Mouse (Mus musculus): ENCODE results near the gene Prkar1b. TPM values are rescaled to one million over a fixed set of nuclear protein-coding genes. Genes with fewer than 3 reads are reported as not detected.

Gene Prkar1b
- total and polyA plus RNA-seq, 2 experiments: 0.22 to 0.37 TPM

DNA sequence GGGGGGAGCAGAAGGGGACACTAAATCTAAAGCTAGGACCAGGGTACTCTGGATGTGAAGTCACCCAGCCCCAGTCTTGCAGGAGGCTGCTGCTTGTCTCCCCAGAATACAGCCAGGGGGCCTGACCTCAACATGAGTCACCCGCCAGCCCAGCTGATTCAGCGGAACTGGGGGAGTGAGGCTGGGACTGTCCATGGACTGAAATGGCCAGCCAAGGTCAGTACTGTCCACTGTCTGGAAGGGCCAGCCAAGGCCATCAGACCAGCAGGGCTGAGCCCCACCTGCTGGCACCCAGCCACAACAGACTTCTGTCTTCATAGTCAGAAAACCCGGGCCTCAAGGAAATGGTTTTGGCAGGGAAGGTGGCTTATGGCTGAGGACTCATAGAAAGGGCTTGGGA is 134.7 kb downstream of the Prkar1b start:
- Histone ChIP-seq H3K27me3 (ENCODE audit: control insufficient read depth, insufficient read depth, low read length) (no peaks in the 10 kb centered on the region), H3K79me2 (ENCODE audit: control insufficient read depth, insufficient read depth, low read length) (no peaks in the 10 kb centered on the region), H3K9ac (ENCODE audit: low read depth, low read length) (no peak overlapping the region), H3K36me3 (ENCODE audit: control insufficient read depth, insufficient read depth, low read length) (no peaks in the 10 kb centered on the region), H3K4me1 (ENCODE audit: control insufficient read depth, insufficient read depth, low read length) (peaks cover 5% of the 10 kb centered on the region; the same call in 1 of the 2 replicates), H3K27ac (replicated peaks; ENCODE audit: insufficient read depth, low read depth, low read length) (peak overlapping the region; percentile 15; the same call in 1 of the 2 replicates), H3K4me3 (ENCODE audit: insufficient read depth, low read depth, low read length) (no peak overlapping the region)
- TF ChIP-seq CTCF (IDR thresholded peaks at IDR 0.05; ENCODE audit: low read depth, low read length) (no peak), POLR2A (IDR thresholded peaks at IDR 0.05; ENCODE audit: extremely low read depth, insufficient read depth, low read length) (no peak)
- 65% methylated on average over 3 of the region's 3 CpGs for WGBS
- peak; percentile 43 for DNase-seq (ENCODE audit: extremely low read depth, low read depth, low spot score)

GRCm38 (mm10) chr5:139010649-139011048 is 139.2 kb downstream of the Prkar1b start:
- no peak for DNase-seq (ENCODE audit: extremely low read depth, low read depth, low spot score)
- Histone ChIP-seq H3K27ac (replicated peaks; ENCODE audit: insufficient read depth, low read depth, low read length) (no peak overlapping the region), H3K4me3 (ENCODE audit: insufficient read depth, low read depth, low read length) (no peak overlapping the region), H3K4me1 (ENCODE audit: control insufficient read depth, insufficient read depth, low read length) (no peaks in the 10 kb centered on the region), H3K79me2 (ENCODE audit: control insufficient read depth, insufficient read depth, low read length) (no peaks in the 10 kb centered on the region), H3K9ac (ENCODE audit: low read depth, low read length) (no peak overlapping the region), H3K27me3 (ENCODE audit: control insufficient read depth, insufficient read depth, low read length) (no peaks in the 10 kb centered on the region), H3K36me3 (ENCODE audit: control insufficient read depth, insufficient read depth, low read length) (no peaks in the 10 kb centered on the region)
- TF ChIP-seq POLR2A (IDR thresholded peaks at IDR 0.05; ENCODE audit: extremely low read depth, insufficient read depth, low read length): no peak
- no peak for TF ChIP-seq CTCF (IDR thresholded peaks at IDR 0.05; ENCODE audit: low read depth, low read length)
- 86% methylated on average over 2 of the region's 2 CpGs for WGBS

GRCm38 (mm10) chr5:139007141-139007775 is 142.5 kb downstream of the Prkar1b start:
- Histone ChIP-seq H3K9ac (ENCODE audit: low read depth, low read length) (no peak overlapping the region), H3K36me3 (ENCODE audit: control insufficient read depth, insufficient read depth, low read length) (no peaks in the 10 kb centered on the region), H3K79me2 (ENCODE audit: control insufficient read depth, insufficient read depth, low read length) (no peaks in the 10 kb centered on the region), H3K27me3 (ENCODE audit: control insufficient read depth, insufficient read depth, low read length) (no peaks in the 10 kb centered on the region), H3K27ac (replicated peaks; ENCODE audit: insufficient read depth, low read depth, low read length) (no peak overlapping the region), H3K4me1 (ENCODE audit: control insufficient read depth, insufficient read depth, low read length) (no peaks in the 10 kb centered on the region), H3K4me3 (ENCODE audit: insufficient read depth, low read depth, low read length) (no peak overlapping the region)
- TF ChIP-seq CTCF (IDR thresholded peaks at IDR 0.05; ENCODE audit: low read depth, low read length) (peak; percentile 85), POLR2A (IDR thresholded peaks at IDR 0.05; ENCODE audit: extremely low read depth, insufficient read depth, low read length) (no peak)
- DNase-seq (ENCODE audit: extremely low read depth, low read depth, low spot score): peak; percentile 60
- WGBS: 42% methylated on average over 4 of the region's 4 CpGs

DNA sequence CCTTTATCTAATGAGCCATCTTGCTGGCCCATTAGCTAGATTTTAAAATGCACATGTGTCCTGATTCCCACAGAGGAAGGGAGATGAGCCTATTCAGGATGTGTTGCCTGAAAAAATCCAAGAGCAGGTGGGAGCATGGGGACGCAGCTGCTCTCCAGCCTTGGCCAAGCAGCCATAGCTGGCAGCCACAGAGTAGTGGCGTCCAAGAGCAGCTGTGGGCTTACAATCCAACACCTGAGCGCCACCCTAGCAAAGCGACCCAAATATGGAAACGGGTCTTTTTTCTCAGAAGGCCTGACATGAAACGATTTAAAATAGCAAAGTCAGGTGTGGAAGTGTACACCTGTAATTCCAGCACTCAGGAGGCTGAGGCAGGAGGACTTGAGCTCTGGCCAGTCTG is 145.2 kb downstream of the Prkar1b start:
- no peaks in the 10 kb centered on the region for H3K79me2 ChIP-seq (ENCODE audit: control insufficient read depth, insufficient read depth, low read length)

DNA sequence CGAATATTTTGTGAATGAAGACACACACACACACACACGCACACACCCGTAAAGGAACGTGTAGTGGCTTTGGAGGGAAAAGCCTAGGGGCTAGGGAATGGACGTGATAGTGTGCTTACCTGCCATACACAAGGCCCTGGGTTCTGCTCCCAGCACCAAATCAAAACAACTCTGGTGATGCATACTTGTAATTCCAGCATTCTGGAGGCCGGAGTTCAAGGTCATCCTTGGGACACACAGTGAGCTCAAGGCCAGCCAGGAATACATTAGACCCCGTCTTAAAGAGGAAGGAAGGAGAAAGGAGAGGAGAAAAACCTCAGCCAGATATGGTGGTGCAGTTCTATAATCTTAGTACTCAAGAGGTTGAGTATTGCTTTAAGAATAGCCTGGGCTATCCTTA is 150.1 kb downstream of the Prkar1b start:
- Histone ChIP-seq H3K79me2 (ENCODE audit: control insufficient read depth, insufficient read depth, low read length) (no peaks in the 10 kb centered on the region), H3K27me3 (ENCODE audit: control insufficient read depth, insufficient read depth, low read length) (no peaks in the 10 kb centered on the region)
- WGBS: 82% methylated on average over 7 of the region's 7 CpGs

More for the DNA sequence above, 145.2 kb downstream of the Prkar1b start:
- 90% methylated on average over 6 of the region's 6 CpGs for WGBS
- Histone ChIP-seq H3K27me3 (ENCODE audit: control insufficient read depth, insufficient read depth, low read length) (no peaks in the 10 kb centered on the region), H3K4me3 (ENCODE audit: insufficient read depth, low read depth, low read length) (no peak overlapping the region), H3K4me1 (ENCODE audit: control insufficient read depth, insufficient read depth, low read length) (no peaks in the 10 kb centered on the region), H3K9ac (ENCODE audit: low read depth, low read length) (no peak overlapping the region), H3K36me3 (ENCODE audit: control insufficient read depth, insufficient read depth, low read length) (no peaks in the 10 kb centered on the region), H3K27ac (replicated peaks; ENCODE audit: insufficient read depth, low read depth, low read length) (no peak overlapping the region)
- TF ChIP-seq CTCF (IDR thresholded peaks at IDR 0.05; ENCODE audit: low read depth, low read length): no peak
- TF ChIP-seq POLR2A (IDR thresholded peaks at IDR 0.05; ENCODE audit: extremely low read depth, insufficient read depth, low read length): no peak
- DNase-seq (ENCODE audit: extremely low read depth, low read depth, low spot score): no peak

DNA sequence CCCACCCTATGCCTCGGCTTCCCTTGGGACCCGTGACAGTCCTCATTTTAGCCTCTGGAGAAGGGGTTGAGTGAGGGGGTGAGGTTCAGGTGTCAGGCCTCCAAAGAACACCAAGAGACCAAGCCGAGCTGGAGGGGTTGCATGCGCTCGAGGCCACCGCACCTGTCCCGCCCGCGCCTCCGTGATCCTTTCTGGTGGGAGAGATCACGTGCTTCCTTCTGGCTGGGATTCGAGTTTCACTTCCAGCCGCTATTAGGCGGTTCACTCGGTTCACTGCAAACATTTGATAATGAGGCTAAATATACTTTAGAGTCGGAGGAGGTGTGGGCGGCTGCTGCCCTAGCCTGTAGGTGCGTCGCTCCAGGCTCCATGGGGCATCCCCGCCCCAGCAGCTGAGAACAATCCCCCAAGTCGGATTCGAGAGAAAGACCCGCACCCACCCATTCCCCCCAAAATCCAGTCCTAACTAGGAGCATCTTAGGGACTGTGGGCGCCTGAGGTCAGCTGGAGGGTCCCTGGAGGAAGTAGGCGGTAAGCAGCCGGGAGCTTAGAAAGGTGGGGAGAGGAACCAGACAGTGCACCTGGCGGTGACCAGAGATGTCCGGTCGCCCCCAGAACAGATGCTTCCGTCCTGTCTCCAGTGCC is 151.7 kb downstream of the Prkar1b start:
- Histone ChIP-seq H3K79me2 (ENCODE audit: control insufficient read depth, insufficient read depth, low read length) (no peaks in the 10 kb centered on the region), H3K4me1 (ENCODE audit: control insufficient read depth, insufficient read depth, low read length) (peaks cover 16% of the 10 kb centered on the region), H3K36me3 (ENCODE audit: control insufficient read depth, insufficient read depth, low read length) (no peaks in the 10 kb centered on the region), H3K27ac (replicated peaks; ENCODE audit: insufficient read depth, low read depth, low read length) (no peak overlapping the region), H3K4me3 (ENCODE audit: insufficient read depth, low read depth, low read length) (peak overlapping the region; percentile 5; the same call in 1 of the 2 replicates), H3K27me3 (ENCODE audit: control insufficient read depth, insufficient read depth, low read length) (no peaks in the 10 kb centered on the region), H3K9ac (ENCODE audit: low read depth, low read length) (peak overlapping the region; percentile 4; the same call in 1 of the 2 replicates)
- DNase-seq (ENCODE audit: extremely low read depth, low read depth, low spot score): peak; percentile 36
- 2% methylated on average over 30 of the region's 30 CpGs for WGBS
- TF ChIP-seq CTCF (IDR thresholded peaks at IDR 0.05; ENCODE audit: low read depth, low read length) (no peak), POLR2A (IDR thresholded peaks at IDR 0.05; ENCODE audit: extremely low read depth, insufficient read depth, low read length) (no peak)

More for the DNA sequence above, 150.1 kb downstream of the Prkar1b start:
- Histone ChIP-seq H3K36me3 (ENCODE audit: control insufficient read depth, insufficient read depth, low read length) (no peaks in the 10 kb centered on the region), H3K9ac (ENCODE audit: low read depth, low read length) (no peak overlapping the region), H3K27ac (replicated peaks; ENCODE audit: insufficient read depth, low read depth, low read length) (no peak overlapping the region), H3K4me1 (ENCODE audit: control insufficient read depth, insufficient read depth, low read length) (peaks cover 9% of the 10 kb centered on the region), H3K4me3 (ENCODE audit: insufficient read depth, low read depth, low read length) (no peak overlapping the region)
- no peak for TF ChIP-seq POLR2A (IDR thresholded peaks at IDR 0.05; ENCODE audit: extremely low read depth, insufficient read depth, low read length)
- no peak for TF ChIP-seq CTCF (IDR thresholded peaks at IDR 0.05; ENCODE audit: low read depth, low read length)
- no peak for DNase-seq (ENCODE audit: extremely low read depth, low read depth, low spot score)

Measured in liver, adult 2 months (tissue).